Mouse (Mus musculus) liver, embryonic 11.5 days (tissue): ENCODE results near the gene 9330161L09Rik. TPM values are rescaled to one million over a fixed set of nuclear protein-coding genes. Genes with fewer than 3 reads are reported as not detected.
"Not testable (repeated sequence)": the region's sequence is repeated elsewhere in the genome, so short reads cannot be mapped to it uniquely, and the experiment has no call there.

ENCODE experiments used
- ATAC-seq: fragments of 200-750 bp; cut with Nextera tagmentation; replicated peaks from 2 replicates; pipeline ENCODE4 v1.8.0; 2017; ENCODE audit warnings: moderate number of reproducible peaks, mild to moderate bottlenecking, moderate TSS enrichment, moderate library complexity; ENCODE audit not compliant: low FRiP score
- DNase-seq: peaks from one replicate; pipeline ENCODE4 v3.0.0-alpha.2; 2017; ENCODE audit warnings: low spot score
- H3K27ac ChIP-seq: fragments of 300-500 bp; sonication (generic); 2 replicates; pipeline ENCODE4 v1.5.1; 2014; ENCODE audit warnings: mild to moderate bottlenecking, low read depth, low read length, control low read depth
- H3K27me3 ChIP-seq: fragments of 300-500 bp; sonication (generic); replicated peaks from 2 replicates; pipeline ENCODE4 v1.6.1; 2014; ENCODE audit warnings: low read length, mixed read lengths; ENCODE audit not compliant: control insufficient read depth, insufficient read depth
- H3K36me3 ChIP-seq: fragments of 300-500 bp; sonication (generic); 2 replicates; pipeline ENCODE4 v1.6.1; 2014; ENCODE audit warnings: mild to moderate bottlenecking, low read length, moderate library complexity, mixed read lengths; ENCODE audit not compliant: control insufficient read depth, insufficient read depth
- H3K4me1 ChIP-seq: fragments of 300-500 bp; sonication (generic); replicated peaks from 2 replicates; pipeline ENCODE4 v1.6.1; 2014; ENCODE audit warnings: low read length, mixed read lengths; ENCODE audit not compliant: control insufficient read depth, insufficient read depth
- H3K4me2 ChIP-seq: fragments of 300-500 bp; sonication (generic); 2 replicates; pipeline ENCODE4 v1.6.1; 2014; ENCODE audit warnings: mild to moderate bottlenecking, control low read depth, moderate library complexity
- H3K4me3 ChIP-seq: fragments of 300-500 bp; sonication (generic); 2 replicates; pipeline ENCODE4 v1.5.1; 2014; ENCODE audit warnings: low read depth, low read length, control low read depth
- H3K9ac ChIP-seq: fragments of 300-500 bp; sonication (generic); 2 replicates; pipeline ENCODE4 v1.6.1; 2014; ENCODE audit warnings: low read depth, low read length, control low read depth
- H3K9me3 ChIP-seq: fragments of 300-500 bp; sonication (generic); 2 replicates; pipeline ENCODE4 v1.6.1; 2016; ENCODE audit warnings: low read length, inconsistent platforms, mixed read lengths; ENCODE audit not compliant: control insufficient read depth
- WGBS: fragments of 180-500 bp; shearing (Covaris S2); extraction: QIAGEN DNeasy Blood & Tissue Kit; methylation state at CpG from one replicate; pipeline ENCODE4 v1.1.7; 2014; 5-methylcytosine and 5-hydroxymethylcytosine counted together
- polyA plus RNA-seq: library from polyadenylated mRNA; unstranded; fragments of >200 nt; fragmentation: Nextera tagmentation; extraction: Ambion mirVana; gene quantifications from 2 replicates; pipeline ENCODE4 v1.2.1, GENCODE M21; 2014

Gene 9330161L09Rik
- 0.25 and 0.80 TPM in 2 replicates for polyA plus RNA-seq

DNA sequence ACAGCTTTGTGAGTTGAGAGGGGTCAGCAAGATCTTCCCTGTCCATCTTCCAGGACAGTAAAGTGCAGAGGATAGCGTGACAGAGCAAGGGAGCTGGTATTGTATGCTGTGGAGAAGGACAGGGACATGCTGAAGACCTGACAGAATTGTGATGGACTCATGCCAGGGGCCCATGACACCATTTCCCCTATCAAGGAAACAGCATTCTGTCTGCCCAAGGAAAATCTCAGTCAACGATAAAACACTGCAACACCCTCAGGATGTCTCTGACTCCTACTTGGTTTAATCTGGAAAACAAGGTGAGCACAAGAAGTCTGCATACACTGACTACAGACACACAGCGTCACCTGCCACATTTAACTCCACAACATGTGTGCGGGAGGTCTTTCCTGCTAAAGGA lies at the start of gene 9330161L09Rik:
TSS of gene 9330161L09Rik (minus strand) at position 101 of the 400 bp plus-strand sequence.
- Histone ChIP-seq H3K4me3 (no peak within 1 kb of the TSS), H3K9ac (no peak within 1 kb of the TSS), H3K36me3 (peaks cover 64% of the 10 kb centered on the region), H3K9me3 (no peaks in the 10 kb centered on the region), H3K4me1 (no peaks in the 10 kb centered on the region), H3K4me2 (no peak within 1 kb of the TSS), H3K27ac (no peak within 1 kb of the TSS), H3K27me3 (no peaks in the 10 kb centered on the region)
- 89% methylated on average over 4 of the region's 4 CpGs for WGBS
- DNase-seq (no peak), ATAC-seq (no peak)

DNA sequence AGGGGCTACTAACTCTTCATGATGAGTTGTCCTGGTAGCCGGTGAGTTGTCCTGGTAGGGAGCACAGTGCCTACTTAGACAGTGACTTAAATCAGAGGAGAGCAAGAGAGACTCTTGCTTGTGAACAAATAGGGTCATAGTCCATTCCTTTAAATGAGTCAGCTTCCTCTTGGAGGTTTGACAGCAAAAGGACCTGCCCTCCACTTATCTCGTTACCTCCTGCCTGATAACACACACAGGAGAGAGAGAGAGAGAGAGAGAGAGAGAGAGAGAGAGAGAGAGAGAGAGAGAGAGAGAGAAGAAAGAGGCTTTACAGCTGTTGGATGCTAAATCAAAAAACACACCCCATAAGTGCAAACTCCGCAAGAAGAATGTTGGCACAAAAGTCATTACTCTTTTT lies 49.5 kb upstream of the 9330161L09Rik start, which contains the start of gene Ifi27l2b:
TSS of gene Ifi27l2b (minus strand) at position 84 of the 400 bp plus-strand sequence.
- DNase-seq (no peak), ATAC-seq (no peak)
- Histone ChIP-seq H3K27ac (no peak within 1 kb of the TSS), H3K4me1 (no peaks in the 10 kb centered on the region), H3K36me3 (no peaks in the 10 kb centered on the region), H3K9ac (no peak within 1 kb of the TSS), H3K4me2 (no peak within 1 kb of the TSS), H3K27me3 (no peaks in the 10 kb centered on the region), H3K4me3 (no peak within 1 kb of the TSS), H3K9me3 (no peaks in the 10 kb centered on the region)
- 54% methylated on average over 3 of the region's 3 CpGs for WGBS

- no CpG with 5 or more reads among the region's 1 CpGs for WGBS
- not testable (repeated sequence) for H3K4me3 ChIP-seq, H3K4me2 ChIP-seq, H3K4me1 ChIP-seq, H3K36me3 ChIP-seq, H3K27ac ChIP-seq, H3K27me3 ChIP-seq, ATAC-seq, H3K9me3 ChIP-seq, H3K9ac ChIP-seq, DNase-seq
These were observed 49.1 kb upstream of the 9330161L09Rik start for GRCm38 (mm10) chr12:103456727-103457126.

GRCm38 (mm10) chr12:103453361-103453760 lies 45.7 kb upstream of the 9330161L09Rik start:
- DNase-seq (no peak), ATAC-seq (no peak)
- Histone ChIP-seq H3K27ac (no peak overlapping the region), H3K4me1 (no peaks in the 10 kb centered on the region), H3K9me3 (no peaks in the 10 kb centered on the region), H3K9ac (no peak overlapping the region), H3K4me2 (no peak overlapping the region), H3K27me3 (no peaks in the 10 kb centered on the region), H3K4me3 (no peak overlapping the region), H3K36me3 (no peaks in the 10 kb centered on the region)

DNA sequence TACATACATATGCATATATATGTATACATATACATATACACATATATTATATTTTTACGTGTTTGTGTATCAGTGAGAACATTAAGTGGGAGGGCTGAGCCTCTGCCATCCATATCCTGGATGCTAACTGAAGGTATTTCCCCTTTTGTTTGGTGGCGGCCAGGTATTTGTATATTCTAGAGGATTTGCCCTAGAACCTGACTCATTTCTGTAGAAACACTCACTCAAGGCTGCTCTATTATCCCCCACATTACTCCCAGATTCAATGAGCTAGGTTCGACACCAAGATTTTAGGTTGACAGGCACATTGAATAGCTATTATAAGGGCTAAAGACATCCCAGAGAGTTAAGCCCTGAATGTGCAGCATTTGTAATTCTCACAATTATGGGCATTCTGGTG lies 37.4 kb upstream of the 9330161L09Rik start:
- 83% methylated on average over 3 of the region's 3 CpGs for whole genome bisulfite sequencing
- no peaks in the 10 kb centered on the region for H3K9me3 ChIP-seq
- H3K4me3 ChIP-seq: no peak overlapping the region
- DNase-seq: no peak
- H3K36me3 ChIP-seq: no peaks in the 10 kb centered on the region
- H3K4me1 ChIP-seq: no peaks in the 10 kb centered on the region
- no peaks in the 10 kb centered on the region for H3K27me3 ChIP-seq
- H3K9ac ChIP-seq: no peak overlapping the region
- no peak for ATAC-seq
- no peak overlapping the region for H3K27ac ChIP-seq
- no peak overlapping the region for H3K4me2 ChIP-seq

- ATAC-seq, H3K4me2 ChIP-seq, H3K4me3 ChIP-seq, H3K9me3 ChIP-seq, H3K27ac ChIP-seq, H3K4me1 ChIP-seq, H3K27me3 ChIP-seq, H3K36me3 ChIP-seq, H3K9ac ChIP-seq, DNase-seq: not testable (repeated sequence)
- WGBS: 25% methylated on average over 6 of the region's 7 CpGs
These were observed 36.6 kb upstream of the 9330161L09Rik start for GRCm38 (mm10) chr12:103444261-103444660.

- Histone ChIP-seq H3K27ac (no peak within 1 kb of the TSS), H3K4me2 (no peak within 1 kb of the TSS), H3K4me1 (no peaks in the 10 kb centered on the region), H3K9me3 (no peaks in the 10 kb centered on the region), H3K36me3 (no peaks in the 10 kb centered on the region), H3K4me3 (no peak within 1 kb of the TSS), H3K27me3 (no peaks in the 10 kb centered on the region), H3K9ac (no peak within 1 kb of the TSS)
- 45% methylated on average over 3 of the region's 3 CpGs for WGBS
- ATAC-seq (no peak), DNase-seq (no peak)
These were observed 35.9 kb upstream of the 9330161L09Rik start, which contains the start of gene Ifi27l2a for GRCm38 (mm10) chr12:103443524-103443923. Ifi27l2a (minus strand) TSS chr12:103443680.

DNA sequence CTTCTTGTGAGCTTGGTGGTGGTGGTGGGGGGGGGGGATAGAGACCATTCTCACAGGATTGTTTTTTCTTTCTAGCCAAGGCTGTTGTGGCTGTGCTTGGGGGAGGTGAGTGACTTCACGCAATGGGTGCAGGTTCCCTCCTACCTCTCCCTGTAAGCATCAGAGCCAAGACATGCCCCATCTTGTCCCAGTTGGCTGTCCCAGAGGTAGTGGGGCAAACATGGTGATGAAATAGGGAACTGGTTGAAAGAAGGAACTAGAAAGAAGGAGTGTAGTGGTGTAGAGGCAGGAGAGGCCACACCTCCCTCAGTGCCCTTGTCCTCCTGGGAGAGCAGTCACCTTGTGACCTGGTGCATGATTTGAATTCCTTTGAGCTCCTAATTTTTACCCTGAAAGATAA lies 30.0 kb upstream of the 9330161L09Rik start:
- Histone ChIP-seq H3K4me1 (no peaks in the 10 kb centered on the region), H3K9me3 (no peaks in the 10 kb centered on the region), H3K27ac (no peak overlapping the region), H3K4me2 (no peak overlapping the region), H3K4me3 (no peak overlapping the region), H3K9ac (no peak overlapping the region), H3K36me3 (no peaks in the 10 kb centered on the region), H3K27me3 (no peaks in the 10 kb centered on the region)
- ATAC-seq: no peak
- 83% methylated on average over 1 of the region's 1 CpGs for WGBS
- no peak for DNase-seq

DNA sequence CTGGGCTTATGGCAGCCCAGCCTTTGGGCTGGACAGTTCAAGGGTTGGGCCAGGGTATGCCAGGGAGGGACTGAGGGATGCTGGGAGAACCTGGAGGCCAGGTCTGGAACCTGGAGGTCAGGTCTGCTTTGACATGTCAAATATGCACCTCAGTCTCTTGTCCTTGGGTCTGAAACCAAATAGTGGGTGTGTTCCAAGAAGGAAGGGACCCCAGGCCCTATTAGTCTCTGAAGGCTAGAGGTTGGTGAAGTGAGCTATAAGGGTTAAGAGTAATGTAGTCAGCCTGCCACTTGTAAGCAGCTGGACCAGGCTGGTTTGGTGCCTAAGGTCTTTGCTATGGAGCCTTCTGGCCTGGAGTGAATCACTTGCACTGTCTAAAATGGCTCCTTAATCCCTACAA lies 27.2 kb upstream of the 9330161L09Rik start:
- ATAC-seq (no peak), DNase-seq (no peak)
- Histone ChIP-seq H3K4me2 (no peak overlapping the region), H3K4me1 (no peaks in the 10 kb centered on the region), H3K4me3 (no peak overlapping the region), H3K27ac (no peak overlapping the region), H3K9ac (no peak overlapping the region), H3K9me3 (no peaks in the 10 kb centered on the region), H3K36me3 (no peaks in the 10 kb centered on the region), H3K27me3 (no peaks in the 10 kb centered on the region)
